Mouse (Mus musculus) kidney, adult 2 months (tissue): ENCODE measurements at regions not wholly inside any gene's neighbourhood (a gene's known extent, or its start where the extent isn't known, plus 50 kb on each side); places are given as distances from the start of the nearest gene placed in this dataset.

Experiments used
- CTCF ChIP-seq: fragments of 200-500 bp; conservative IDR thresholded peaks from 2 replicates; pipeline ENCODE4 v1.5.1; 2011; ENCODE audit warnings: low read depth, mild to moderate bottlenecking, control low read depth, low read length, moderate library complexity, mixed read lengths; ENCODE audit not compliant: insufficient read depth, insufficient read length
- POLR2A ChIP-seq: fragments of 200-500 bp; IDR thresholded peaks from one replicate; pipeline ENCODE4 v1.6.1; 2011; ENCODE audit warnings: low read depth, low read length, control low read depth

DNA sequence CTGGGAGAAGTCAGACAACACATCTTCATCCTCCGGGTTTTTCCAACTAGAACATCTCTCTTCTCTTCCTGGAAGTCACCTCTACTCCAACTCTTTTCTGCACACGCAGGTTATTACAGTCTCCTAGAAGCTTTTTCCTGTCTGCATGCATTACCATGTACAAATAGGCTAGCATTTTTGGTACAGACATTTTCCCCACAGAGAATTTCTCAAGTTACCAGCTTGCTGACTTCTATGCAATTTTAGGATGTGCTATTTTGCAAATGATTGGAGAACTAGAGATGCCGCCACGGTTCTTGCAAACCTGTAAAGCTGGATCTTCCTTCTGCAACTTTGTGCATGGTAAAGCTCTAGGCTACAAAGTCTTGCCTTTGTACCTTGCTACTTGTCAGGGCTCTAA lies 210.2 kb upstream of the Stxbp5 start:
- TF ChIP-seq CTCF, result no peak
- no peak for TF ChIP-seq POLR2A
